Mouse (Mus musculus) forebrain, embryonic 11.5 days (tissue): ENCODE results near the gene Nxf1. TPM values are rescaled to one million over a fixed set of nuclear protein-coding genes. Genes with fewer than 3 reads are reported as not detected.
A peak's percentile ranks its signal among the peaks of the same experiment; 100 is the strongest.

ENCODE experiments used
- ATAC-seq: fragments of 200-750 bp; cut with Nextera tagmentation; replicated peaks from 2 replicates; pipeline ENCODE4 v1.8.0; 2017; ENCODE audit warnings: moderate TSS enrichment; ENCODE audit not compliant: low FRiP score
- DNase-seq: peaks from one replicate; pipeline ENCODE4 v3.0.0-alpha.2; 2017; ENCODE audit warnings: low spot score
- H3K27ac ChIP-seq: fragments of 300-500 bp; sonication (generic); 2 replicates; pipeline ENCODE4 v1.5.1; 2014; ENCODE audit warnings: low read depth, low read length
- H3K27me3 ChIP-seq: fragments of 300-500 bp; sonication (generic); 2 replicates; pipeline ENCODE4 v1.6.1; 2014; ENCODE audit warnings: mild to moderate bottlenecking, low read length, mixed read lengths; ENCODE audit not compliant: control insufficient read depth, insufficient read depth
- H3K36me3 ChIP-seq: fragments of 300-500 bp; sonication (generic); 2 replicates; pipeline ENCODE4 v1.6.1; 2014; ENCODE audit warnings: mild to moderate bottlenecking, low read length, moderate library complexity, mixed read lengths; ENCODE audit not compliant: control insufficient read depth, insufficient read depth
- H3K4me1 ChIP-seq: fragments of 300-500 bp; sonication (generic); replicated peaks from 2 replicates; pipeline ENCODE4 v1.6.1; 2014; ENCODE audit warnings: low read length, mixed read lengths; ENCODE audit not compliant: control insufficient read depth, insufficient read depth
- H3K4me2 ChIP-seq: fragments of 300-500 bp; sonication (generic); 2 replicates; pipeline ENCODE4 v1.6.1; 2014; ENCODE audit warnings: low read depth, mild to moderate bottlenecking, low read length, moderate library complexity, mixed read lengths; ENCODE audit not compliant: severe bottlenecking
- H3K4me3 ChIP-seq: fragments of 300-500 bp; sonication (generic); 2 replicates; pipeline ENCODE4 v1.5.1; 2014; ENCODE audit warnings: low read depth, low read length
- H3K9ac ChIP-seq: fragments of 300-500 bp; sonication (generic); 2 replicates; pipeline ENCODE4 v1.6.1; 2014; ENCODE audit warnings: low read length
- H3K9me3 ChIP-seq: fragments of 300-500 bp; sonication (generic); 2 replicates; pipeline ENCODE4 v1.6.1; 2016; ENCODE audit warnings: low read length, mixed read lengths; ENCODE audit not compliant: control insufficient read depth
- WGBS: fragments of 180-500 bp; shearing (Covaris S2); extraction: QIAGEN DNeasy Blood & Tissue Kit; methylation state at CpG from one replicate; pipeline ENCODE4 v1.1.7; 2014; 5-methylcytosine and 5-hydroxymethylcytosine counted together
- polyA plus RNA-seq: library from polyadenylated mRNA; unstranded; fragments of >200 nt; fragmentation: Nextera tagmentation; extraction: Ambion mirVana; gene quantifications from 2 replicates; pipeline ENCODE4 v1.2.1, GENCODE M21; 2014

Nxf1 gene
- polyA plus RNA-seq, 1 experiment from 2014 or later: 247 TPM

GRCm38 (mm10) chr19:8790171-8790570 lies 33.3 kb downstream of the Nxf1 start:
- H3K27me3 ChIP-seq: no peaks in the 10 kb centered on the region
- no peaks in the 10 kb centered on the region for H3K4me1 ChIP-seq
- ATAC-seq: no peak
- no peak overlapping the region for H3K27ac ChIP-seq
- no peaks in the 10 kb centered on the region for H3K9me3 ChIP-seq
- no peak overlapping the region for H3K4me2 ChIP-seq
- 85% methylated on average over 7 of the region's 7 CpGs for WGBS
- no peak overlapping the region for H3K4me3 ChIP-seq
- H3K36me3 ChIP-seq: peaks cover 15% of the 10 kb centered on the region; the same call in 1 of the 2 replicates
- DNase-seq: no peak
- H3K9ac ChIP-seq: no peak overlapping the region

GRCm38 (mm10) chr19:8798264-8798946 lies 41.5 kb downstream of the Nxf1 start, which contains the start of gene Polr2g:
Gene Polr2g, minus strand, starts transcription at chr19:8798577.
- Histone ChIP-seq H3K27me3 (no peaks in the 10 kb centered on the region), H3K4me1 (peaks cover 8% of the 10 kb centered on the region), H3K9ac (peak within 1 kb of the TSS; percentile 81), H3K27ac (0 out of 2 replicates have a peak within 1 kb of the TSS, but pooled peaks have one; percentile 31), H3K4me2 (peak within 1 kb of the TSS; percentile 69), H3K9me3 (no peaks in the 10 kb centered on the region), H3K36me3 (peaks cover 8% of the 10 kb centered on the region; the same call in 1 of the 2 replicates), H3K4me3 (peak within 1 kb of the TSS; percentile 78)
- peak; percentile 75 for ATAC-seq
- 2% methylated on average over 25 of the region's 25 CpGs for WGBS
- peak; percentile 90 for DNase-seq

- H3K9ac ChIP-seq: no peak overlapping the region
- no peak for ATAC-seq
These were observed 42.1 kb downstream of the Nxf1 start for GRCm38 (mm10) chr19:8798947-8799315.

GRCm38 (mm10) chr19:8802130-8802821 lies 45.4 kb downstream of the Nxf1 start, which contains the start of gene Zbtb3:
Gene Zbtb3, plus strand, starts transcription at chr19:8802555.
- Histone ChIP-seq H3K4me2 (peak within 1 kb of the TSS; percentile 65), H3K9ac (peak within 1 kb of the TSS; percentile 60), H3K36me3 (no peaks in the 10 kb centered on the region; the same call in 1 of the 2 replicates), H3K4me3 (peak within 1 kb of the TSS; percentile 55), H3K4me1 (peaks cover 8% of the 10 kb centered on the region), H3K9me3 (no peaks in the 10 kb centered on the region), H3K27me3 (no peaks in the 10 kb centered on the region), H3K27ac (peak within 1 kb of the TSS; percentile 79)
- ATAC-seq (peak; percentile 98), DNase-seq (peak; percentile 95)
- under 1% methylated on average over 30 of the region's 30 CpGs for WGBS

More at GRCm38 (mm10) chr19:8798947-8799315, 42.1 kb downstream of the Nxf1 start:
- Histone ChIP-seq H3K27ac (no peak overlapping the region), H3K9me3 (no peaks in the 10 kb centered on the region), H3K36me3 (peaks cover 4% of the 10 kb centered on the region; the same call in 1 of the 2 replicates), H3K4me3 (peak overlapping the region; percentile 78; the same call in 1 of the 2 replicates), H3K4me1 (peaks cover 8% of the 10 kb centered on the region), H3K27me3 (no peaks in the 10 kb centered on the region), H3K4me2 (peak overlapping the region; percentile 69)
- DNase-seq: no peak

GRCm38 (mm10) chr19:8803204-8803780 lies 46.4 kb downstream of the Nxf1 start:
- ATAC-seq (no peak), DNase-seq (no peak)
- H3K4me1 ChIP-seq: peaks cover 8% of the 10 kb centered on the region
- WGBS: 95% methylated on average over 9 of the region's 9 CpGs
- H3K27me3 ChIP-seq: no peaks in the 10 kb centered on the region
- peak overlapping the region; percentile 60; the same call in 1 of the 2 replicates for H3K9ac ChIP-seq
- no peak overlapping the region for H3K4me3 ChIP-seq
- H3K27ac ChIP-seq: no peak overlapping the region; the same call in 1 of the 2 replicates
- no peaks in the 10 kb centered on the region for H3K9me3 ChIP-seq
- H3K4me2 ChIP-seq: peak overlapping the region; percentile 52; the same call in 1 of the 2 replicates
- no peaks in the 10 kb centered on the region; the same call in 1 of the 2 replicates for H3K36me3 ChIP-seq

- Histone ChIP-seq H3K36me3 (no peaks in the 10 kb centered on the region; the same call in 1 of the 2 replicates), H3K4me3 (no peak overlapping the region), H3K27ac (0 out of 2 replicates have a peak overlapping the region, but pooled peaks have one; percentile 7), H3K4me1 (peaks cover 8% of the 10 kb centered on the region), H3K4me2 (no peak overlapping the region), H3K9me3 (no peaks in the 10 kb centered on the region), H3K27me3 (no peaks in the 10 kb centered on the region), H3K9ac (no peak overlapping the region)
- 90% methylated on average over 11 of the region's 11 CpGs for WGBS
- no peak for ATAC-seq
- no peak for DNase-seq
These were observed 47.2 kb downstream of the Nxf1 start for GRCm38 (mm10) chr19:8803879-8804660.

GRCm38 (mm10) chr19:8806810-8807209 lies 49.9 kb downstream of the Nxf1 start:
- ATAC-seq: no peak
- no peak overlapping the region for H3K4me2 ChIP-seq
- no peaks in the 10 kb centered on the region for H3K9me3 ChIP-seq

GRCm38 (mm10) chr19:8815812-8816211 lies 58.9 kb downstream of the Nxf1 start:
- peaks cover 7% of the 10 kb centered on the region; the same call in 1 of the 2 replicates for H3K36me3 ChIP-seq
- H3K4me2 ChIP-seq: no peak overlapping the region

More at GRCm38 (mm10) chr19:8806810-8807209, 49.9 kb downstream of the Nxf1 start:
- DNase-seq: no peak
- Histone ChIP-seq H3K4me1 (peaks cover 6% of the 10 kb centered on the region), H3K36me3 (peaks cover 2% of the 10 kb centered on the region; the same call in 1 of the 2 replicates), H3K9ac (no peak overlapping the region), H3K4me3 (no peak overlapping the region), H3K27me3 (no peaks in the 10 kb centered on the region), H3K27ac (no peak overlapping the region)
- WGBS: 92% methylated on average over 5 of the region's 5 CpGs

More at GRCm38 (mm10) chr19:8815812-8816211, 58.9 kb downstream of the Nxf1 start:
- DNase-seq (no peak), ATAC-seq (no peak)
- Histone ChIP-seq H3K9me3 (no peaks in the 10 kb centered on the region), H3K27ac (no peak overlapping the region), H3K9ac (no peak overlapping the region), H3K27me3 (no peaks in the 10 kb centered on the region), H3K4me3 (no peak overlapping the region), H3K4me1 (peaks cover 13% of the 10 kb centered on the region)
- 85% methylated on average over 11 of the region's 11 CpGs for WGBS
